Mouse (Mus musculus) kidney, adult 2 months (tissue): ENCODE results near the gene Zfp36l1. TPM values are rescaled to one million over a fixed set of nuclear protein-coding genes. Genes with fewer than 3 reads are reported as not detected.

Experiments
- DNase-seq: peaks from one replicate; pipeline ENCODE4 v3.0.0; 2021
- H3K27ac ChIP-seq: fragments of 200-500 bp; 2 replicates; pipeline ENCODE4 v1.5.1; 2012; ENCODE audit warnings: low read depth, low read length, control low read depth, inconsistent platforms; ENCODE audit not compliant: insufficient read depth
- H3K27me3 ChIP-seq: fragments of 200-500 bp; replicated peaks from 2 replicates; pipeline ENCODE4 v1.6.1; 2012; ENCODE audit warnings: mild to moderate bottlenecking, moderate library complexity, low read length, inconsistent platforms; ENCODE audit not compliant: control insufficient read depth, insufficient read depth
- H3K36me3 ChIP-seq: fragments of 200-500 bp; 2 replicates; pipeline ENCODE4 v1.6.1; 2012; ENCODE audit warnings: mild to moderate bottlenecking, moderate library complexity, low read length, inconsistent platforms; ENCODE audit not compliant: control insufficient read depth, insufficient read depth
- H3K4me1 ChIP-seq: fragments of 200-500 bp; 2 replicates; pipeline ENCODE4 v1.6.1; 2011; ENCODE audit warnings: low read length; ENCODE audit not compliant: control insufficient read depth, insufficient read depth
- H3K4me3 ChIP-seq: fragments of 200-500 bp; 2 replicates; pipeline ENCODE4 v1.5.1; 2011; ENCODE audit warnings: mild to moderate bottlenecking, low read depth, low read length, control low read depth; ENCODE audit not compliant: insufficient read depth
- CTCF ChIP-seq: fragments of 200-500 bp; conservative IDR thresholded peaks from 2 replicates; pipeline ENCODE4 v1.5.1; 2011; ENCODE audit warnings: low read depth, mild to moderate bottlenecking, control low read depth, low read length, moderate library complexity, mixed read lengths; ENCODE audit not compliant: insufficient read depth, insufficient read length
- POLR2A ChIP-seq: fragments of 200-500 bp; IDR thresholded peaks from one replicate; pipeline ENCODE4 v1.6.1; 2011; ENCODE audit warnings: low read depth, low read length, control low read depth
- WGBS: fragments of 180-500 bp; shearing (Covaris S2); methylation state at CpG from one replicate; pipeline ENCODE4 v1.1.7; 2018; 5-methylcytosine and 5-hydroxymethylcytosine counted together
- polyA plus RNA-seq: library from polyadenylated mRNA; depleted of rRNA; stranded (reverse); fragments of >200 nt; gene quantifications from 2 replicates; pipeline ENCODE4 v1.2.3, GENCODE M21; 2012; rRNA removed

The Zfp36l1 gene
- polyA plus RNA-seq, 1 experiment: 109 TPM

- H3K27me3 ChIP-seq: no peaks in the 10 kb centered on the region
- H3K4me1 ChIP-seq: peaks cover 17% of the 10 kb centered on the region
- no peak overlapping the region for H3K4me3 ChIP-seq
- no peak for DNase-seq
- 87% methylated on average over 4 of the region's 4 CpGs for WGBS
- TF ChIP-seq POLR2A: no peak
- no peak for TF ChIP-seq CTCF
- H3K27ac ChIP-seq: no peak overlapping the region
- no peaks in the 10 kb centered on the region for H3K36me3 ChIP-seq
Observed at GRCm38 (mm10) chr12:80064306-80064705, 48.5 kb downstream of the Zfp36l1 start.

DNA sequence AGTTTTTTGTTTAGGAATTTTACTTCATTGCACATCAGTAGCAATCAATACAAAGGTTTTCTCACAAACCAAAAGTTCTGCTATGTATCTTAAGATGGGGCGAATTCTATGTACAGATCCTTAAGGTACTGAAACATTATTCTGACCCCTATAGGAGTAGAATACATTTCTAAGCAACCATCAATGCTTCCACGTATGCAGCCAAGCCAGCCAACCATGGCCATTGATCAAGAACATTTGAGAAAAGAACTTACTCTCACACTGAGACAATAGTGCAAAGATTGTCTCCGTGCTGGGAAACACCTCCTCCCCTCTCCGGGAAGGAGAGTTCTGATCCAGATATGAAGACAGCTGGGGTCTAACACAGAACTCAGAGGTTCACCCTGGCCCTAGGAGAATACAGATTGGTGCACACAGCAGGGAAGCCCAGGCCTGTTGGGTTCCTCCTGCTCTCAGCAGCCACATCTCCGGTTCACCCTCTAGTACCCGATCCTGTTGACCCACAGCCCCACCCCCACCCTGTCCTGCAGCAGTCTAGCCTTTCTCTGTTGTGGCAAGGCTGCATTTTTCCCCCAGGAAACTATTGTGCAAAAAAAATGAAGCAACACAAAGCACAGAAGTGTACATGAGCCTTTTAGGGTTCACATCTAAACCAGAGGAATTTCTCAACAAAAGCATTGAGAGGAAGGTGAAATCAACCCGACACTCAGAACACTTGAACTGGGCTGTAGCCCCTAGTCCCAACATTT, 49.2 kb downstream of the Zfp36l1 start:
- Histone ChIP-seq H3K4me1 (peaks cover 17% of the 10 kb centered on the region), H3K27me3 (no peaks in the 10 kb centered on the region), H3K36me3 (no peaks in the 10 kb centered on the region), H3K4me3 (no peak overlapping the region), H3K27ac (no peak overlapping the region)
- no peak for DNase-seq
- TF ChIP-seq POLR2A: no peak
- no peak for TF ChIP-seq CTCF
- WGBS: 73% methylated on average over 7 of the region's 7 CpGs

- no peak for TF ChIP-seq POLR2A
- no peak for TF ChIP-seq CTCF
- 60% methylated on average over 6 of the region's 6 CpGs for WGBS
- Histone ChIP-seq H3K4me1 (peaks cover 17% of the 10 kb centered on the region), H3K4me3 (no peak overlapping the region), H3K36me3 (no peaks in the 10 kb centered on the region), H3K27me3 (no peaks in the 10 kb centered on the region), H3K27ac (no peak overlapping the region)
- DNase-seq: no peak
Observed at GRCm38 (mm10) chr12:80062410-80063401, 50.1 kb downstream of the Zfp36l1 start.

DNA sequence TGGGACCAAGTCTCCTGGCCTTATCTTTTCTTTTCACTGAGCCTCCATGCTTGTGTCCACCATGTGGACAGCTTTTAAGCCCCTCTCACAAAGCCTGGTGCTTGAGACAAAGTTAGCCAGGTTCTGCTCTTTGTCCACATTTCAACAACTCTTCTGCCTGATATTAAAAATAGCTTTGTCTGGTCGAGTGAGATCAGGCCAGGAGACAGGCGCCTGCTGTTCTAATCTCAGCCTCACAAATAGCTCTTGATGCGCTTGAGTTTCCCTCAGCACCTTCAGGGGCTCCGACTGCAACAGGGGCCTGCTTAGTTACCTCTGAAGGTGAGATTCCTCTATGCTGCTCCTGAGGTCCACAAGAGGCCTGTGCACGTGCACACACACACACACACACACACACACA, 51.0 kb downstream of the Zfp36l1 start:
- H3K36me3 ChIP-seq: no peaks in the 10 kb centered on the region
- H3K4me3 ChIP-seq: no peak overlapping the region
- H3K27ac ChIP-seq: no peak overlapping the region
- peaks cover 18% of the 10 kb centered on the region for H3K4me1 ChIP-seq
- WGBS: 76% methylated on average over 5 of the region's 5 CpGs
- no peaks in the 10 kb centered on the region for H3K27me3 ChIP-seq
- DNase-seq: no peak
- TF ChIP-seq CTCF (no peak), POLR2A (no peak)

GRCm38 (mm10) chr12:80060809-80061208, 52.0 kb downstream of the Zfp36l1 start:
- peak; percentile 41 for DNase-seq
- Histone ChIP-seq H3K36me3 (no peaks in the 10 kb centered on the region), H3K27me3 (no peaks in the 10 kb centered on the region), H3K27ac (no peak overlapping the region), H3K4me1 (peaks cover 20% of the 10 kb centered on the region), H3K4me3 (no peak overlapping the region)
- TF ChIP-seq POLR2A: no peak
- WGBS: 88% methylated on average over 1 of the region's 1 CpGs

- Histone ChIP-seq H3K36me3 (no peaks in the 10 kb centered on the region), H3K4me3 (no peak overlapping the region), H3K4me1 (peaks cover 20% of the 10 kb centered on the region), H3K27me3 (no peaks in the 10 kb centered on the region), H3K27ac (peak overlapping the region; percentile 54; the same call in 1 of the 2 replicates)
- 39% methylated on average over 9 of the region's 9 CpGs for WGBS
- peak; percentile 53 for DNase-seq
- no peak for TF ChIP-seq POLR2A
- TF ChIP-seq CTCF: no peak
Observed at GRCm38 (mm10) chr12:80060338-80060737, 52.5 kb downstream of the Zfp36l1 start.

GRCm38 (mm10) chr12:80059773-80060328, 53.0 kb downstream of the Zfp36l1 start:
- peaks cover 23% of the 10 kb centered on the region for H3K4me1 ChIP-seq
- H3K27me3 ChIP-seq: no peaks in the 10 kb centered on the region
- peak overlapping the region; percentile 73 for H3K27ac ChIP-seq
- peak; percentile 72 for DNase-seq
- 24% methylated on average over 5 of the region's 5 CpGs for WGBS
- H3K4me3 ChIP-seq: no peak overlapping the region
- H3K36me3 ChIP-seq: no peaks in the 10 kb centered on the region
- TF ChIP-seq POLR2A: no peak
- TF ChIP-seq CTCF: no peak

Other genes with a start within 250 kb of the Zfp36l1 start
- gene Actn1, start 147.4 kb upstream of the Zfp36l1 start, polyA plus RNA-seq: 31.3 and 32.6 TPM in 2 replicates